Mouse (Mus musculus) embryonic fibroblast, embryonic 13.5 days (primary cell): ENCODE measurements at regions not wholly inside any gene's neighbourhood (a gene's known extent, or its start where the extent isn't known, plus 50 kb on each side); places are given as distances from the start of the nearest gene placed in this dataset.

Experiments used
- CTCF ChIP-seq: IDR thresholded peaks from 2 replicates; pipeline ENCODE4 v1.5.1; 2011; ENCODE audit warnings: mild to moderate bottlenecking, control low read depth, low read length, moderate library complexity, borderline replicate concordance; ENCODE audit not compliant: insufficient read depth
- POLR2A ChIP-seq: IDR thresholded peaks from 2 replicates; pipeline ENCODE4 v1.6.1; 2011; ENCODE audit warnings: low read depth, mild to moderate bottlenecking, control low read depth, low read length, moderate library complexity

DNA sequence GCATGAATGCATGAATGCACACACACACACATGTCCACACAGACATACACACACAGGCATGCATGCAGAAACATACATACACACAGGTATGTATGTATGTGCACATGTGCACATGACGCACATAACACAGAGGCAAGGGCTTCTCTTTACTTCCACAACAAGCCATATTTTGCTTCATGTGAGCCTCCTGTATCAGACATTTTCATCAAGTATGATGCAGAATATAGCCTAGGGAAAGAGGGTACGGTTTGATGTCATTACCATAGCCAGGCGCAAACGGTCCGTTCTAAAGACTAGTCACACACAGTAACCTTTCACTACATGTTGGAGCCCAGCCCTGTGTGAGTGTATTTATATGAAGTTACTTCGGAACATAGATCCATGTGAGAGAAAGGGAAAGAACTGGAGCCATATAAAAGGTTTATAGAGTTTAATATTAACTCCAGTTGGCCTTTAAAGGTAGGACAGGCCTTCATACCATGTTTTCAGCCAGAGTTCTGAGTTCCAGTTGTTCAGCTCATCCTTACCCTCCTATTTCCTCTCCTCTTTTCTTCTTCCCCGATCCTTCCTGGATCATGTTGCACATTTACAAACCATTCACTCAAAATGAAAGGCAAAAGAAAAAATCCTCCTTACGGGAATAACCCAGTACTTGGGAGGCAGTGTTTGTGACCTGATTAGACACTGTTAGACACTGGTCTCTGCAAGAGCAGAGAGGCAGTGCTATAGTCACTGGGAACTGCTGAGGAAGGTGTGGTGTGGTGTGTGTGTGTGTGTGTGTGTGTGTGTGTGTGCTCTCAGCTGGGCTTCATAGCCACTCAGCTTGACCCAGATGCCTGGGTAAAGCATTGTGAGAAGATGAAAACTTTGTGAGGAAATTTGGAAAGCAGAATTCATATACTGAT is 434.1 kb upstream of the Ccnh start:
- TF ChIP-seq CTCF, result no peak
- TF ChIP-seq POLR2A, result no peak
